Mouse (Mus musculus) small intestine, adult 2 months (tissue): ENCODE results near the gene Mybl2.

ENCODE experiments used
- CTCF ChIP-seq: fragments of 200-500 bp; IDR thresholded peaks from 2 replicates; pipeline ENCODE4 v1.5.1; 2012; ENCODE audit warnings: low read depth, mild to moderate bottlenecking, control low read depth, inconsistent platforms, low read length, moderate library complexity, mixed read lengths; ENCODE audit not compliant: insufficient replicate concordance, insufficient read length; ENCODE audit errors: extremely low read depth
- POLR2A ChIP-seq: fragments of 200-500 bp; IDR thresholded peaks from 2 replicates; pipeline ENCODE4 v1.6.1; 2012; ENCODE audit warnings: low read depth, mild to moderate bottlenecking, control low read depth, inconsistent platforms, low read length, moderate library complexity

- TF ChIP-seq CTCF (no peak), POLR2A (no peak)
Observed at GRCm38 (mm10) chr2:163102900-163103653, 48.6 kb downstream of the Mybl2 start.
